Mouse (Mus musculus) kidney, adult 2 months (tissue): ENCODE measurements at regions not wholly inside any gene's neighbourhood (a gene's known extent, or its start where the extent isn't known, plus 50 kb on each side); places are given as distances from the start of the nearest gene placed in this dataset.

Source experiments
- CTCF ChIP-seq: fragments of 200-500 bp; conservative IDR thresholded peaks from 2 replicates; pipeline ENCODE4 v1.5.1; 2011; ENCODE audit warnings: low read depth, mild to moderate bottlenecking, control low read depth, low read length, moderate library complexity, mixed read lengths; ENCODE audit not compliant: insufficient read depth, insufficient read length
- POLR2A ChIP-seq: fragments of 200-500 bp; IDR thresholded peaks from one replicate; pipeline ENCODE4 v1.6.1; 2011; ENCODE audit warnings: low read depth, low read length, control low read depth

DNA sequence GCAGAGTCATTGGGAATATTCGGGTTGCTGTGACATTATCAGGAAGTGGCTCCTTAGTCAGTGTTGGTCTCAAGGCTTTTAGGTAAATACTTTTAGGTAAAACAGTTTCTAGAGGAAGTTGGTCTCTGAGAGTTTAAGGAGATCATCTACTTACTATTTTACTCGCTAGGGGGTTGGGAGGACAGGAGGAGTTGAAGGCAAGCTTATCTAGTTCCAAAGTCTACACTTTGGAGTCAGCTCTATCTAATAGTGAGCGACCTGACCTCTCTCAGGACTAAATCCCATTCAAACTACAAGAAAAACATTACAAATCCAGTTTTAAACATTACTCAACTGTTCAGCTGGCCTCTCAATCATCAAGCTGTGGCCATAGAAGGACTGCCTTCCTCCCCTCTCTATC, 287.1 kb downstream of the Maf start:
- no peak for TF ChIP-seq CTCF
- TF ChIP-seq POLR2A: no peak
